Mouse (Mus musculus) hindbrain, embryonic 11.5 days (tissue): ENCODE measurements around the gene Rab11fip5. TPM values are rescaled to one million over a fixed set of nuclear protein-coding genes. Genes with fewer than 3 reads are reported as not detected.

Experiments used
- ATAC-seq: fragments of 200-750 bp; cut with Nextera tagmentation; 2 replicates; pipeline ENCODE4 v1.8.0; 2017; ENCODE audit warnings: mild to moderate bottlenecking, moderate TSS enrichment, moderate library complexity; ENCODE audit not compliant: low FRiP score
- DNase-seq: peaks from one replicate; pipeline ENCODE4 v3.0.0-alpha.2; 2015; ENCODE audit warnings: low spot score
- H3K27ac ChIP-seq: fragments of 300-500 bp; sonication (generic); 2 replicates; pipeline ENCODE4 v1.5.1; 2014; ENCODE audit warnings: mild to moderate bottlenecking, low read depth, low read length
- H3K27me3 ChIP-seq: fragments of 300-500 bp; sonication (generic); 2 replicates; pipeline ENCODE4 v1.6.1; 2014; ENCODE audit warnings: mild to moderate bottlenecking, low read length, moderate library complexity, mixed read lengths; ENCODE audit not compliant: control insufficient read depth, insufficient read depth
- H3K36me3 ChIP-seq: fragments of 300-500 bp; sonication (generic); 2 replicates; pipeline ENCODE4 v1.6.1; 2014; ENCODE audit warnings: mild to moderate bottlenecking, low read length, moderate library complexity, mixed read lengths; ENCODE audit not compliant: control insufficient read depth, insufficient read depth
- H3K4me1 ChIP-seq: fragments of 300-500 bp; sonication (generic); replicated peaks from 2 replicates; pipeline ENCODE4 v1.6.1; 2014; ENCODE audit warnings: low read length, mixed read lengths; ENCODE audit not compliant: control insufficient read depth, insufficient read depth
- H3K4me2 ChIP-seq: fragments of 300-500 bp; sonication (generic); replicated peaks from 2 replicates; pipeline ENCODE4 v1.6.1; 2014; ENCODE audit warnings: mild to moderate bottlenecking, low read depth, low read length
- H3K4me3 ChIP-seq: fragments of 300-500 bp; sonication (generic); 2 replicates; pipeline ENCODE4 v1.5.1; 2014; ENCODE audit warnings: low read depth, low read length
- H3K9ac ChIP-seq: fragments of 300-500 bp; sonication (generic); 2 replicates; pipeline ENCODE4 v1.6.1; 2014; ENCODE audit warnings: low read depth, low read length
- H3K9me3 ChIP-seq: fragments of 300-500 bp; sonication (generic); 2 replicates; pipeline ENCODE4 v1.6.1; 2016; ENCODE audit warnings: low read length; ENCODE audit not compliant: control insufficient read depth
- WGBS: fragments of 180-500 bp; shearing (Covaris S2); extraction: QIAGEN DNeasy Blood & Tissue Kit; methylation state at CpG from one replicate; pipeline ENCODE4 v1.1.7; 2014; 5-methylcytosine and 5-hydroxymethylcytosine counted together
- polyA plus RNA-seq: library from polyadenylated mRNA; unstranded; fragments of >200 nt; fragmentation: Nextera tagmentation; extraction: Ambion mirVana; gene quantifications from 2 replicates; pipeline ENCODE4 v1.2.1, GENCODE M21; 2014

Gene Rab11fip5
- polyA plus RNA-seq, 1 experiment from 2014 or later: 4.6 TPM

- Histone ChIP-seq H3K4me1 (no peaks in the 10 kb centered on the region), H3K27ac (no peak overlapping the region), H3K27me3 (no peaks in the 10 kb centered on the region), H3K9me3 (no peaks in the 10 kb centered on the region), H3K4me2 (no peak overlapping the region), H3K9ac (no peak overlapping the region), H3K36me3 (no peaks in the 10 kb centered on the region), H3K4me3 (no peak overlapping the region)
- 70% methylated on average over 7 of the region's 7 CpGs for WGBS
- no peak for ATAC-seq
- peak; percentile 4 for DNase-seq
These were observed 78.9 kb downstream of the Rab11fip5 start for GRCm38 (mm10) chr6:85295384-85296167.

GRCm38 (mm10) chr6:85294004-85294379 lies 80.4 kb downstream of the Rab11fip5 start:
- no peak for ATAC-seq
- H3K27me3 ChIP-seq: no peaks in the 10 kb centered on the region
- no peak overlapping the region for H3K4me3 ChIP-seq
- no peak overlapping the region for H3K9ac ChIP-seq
- peak; percentile 9 for DNase-seq
- no peaks in the 10 kb centered on the region for H3K4me1 ChIP-seq
- no peak overlapping the region for H3K27ac ChIP-seq
- H3K9me3 ChIP-seq: no peaks in the 10 kb centered on the region
- 71% methylated on average over 5 of the region's 5 CpGs for WGBS
- no peak overlapping the region for H3K4me2 ChIP-seq
- H3K36me3 ChIP-seq: no peaks in the 10 kb centered on the region

- peak overlapping the region; percentile 24; the same call in 1 of the 2 replicates for H3K27ac ChIP-seq
- H3K4me2 ChIP-seq: no peak overlapping the region
- DNase-seq (peak; percentile 20), ATAC-seq (peak; percentile 59; the same call in 1 of the 2 replicates)
- no peaks in the 10 kb centered on the region for H3K27me3 ChIP-seq
- no peaks in the 10 kb centered on the region for H3K4me1 ChIP-seq
- no peak overlapping the region for H3K4me3 ChIP-seq
- H3K9me3 ChIP-seq: no peaks in the 10 kb centered on the region
- 59% methylated on average over 10 of the region's 10 CpGs for WGBS
- H3K36me3 ChIP-seq: no peaks in the 10 kb centered on the region
- no peak overlapping the region for H3K9ac ChIP-seq
These were observed 81.0 kb downstream of the Rab11fip5 start for GRCm38 (mm10) chr6:85293255-85294003.

GRCm38 (mm10) chr6:85290869-85291824 lies 83.3 kb downstream of the Rab11fip5 start:
- Histone ChIP-seq H3K4me2 (no peak overlapping the region), H3K27me3 (no peaks in the 10 kb centered on the region), H3K27ac (no peak overlapping the region), H3K9me3 (no peaks in the 10 kb centered on the region), H3K4me3 (no peak overlapping the region), H3K9ac (no peak overlapping the region), H3K36me3 (no peaks in the 10 kb centered on the region), H3K4me1 (no peaks in the 10 kb centered on the region)
- ATAC-seq (no peak), DNase-seq (no peak)
- 89% methylated on average over 16 of the region's 16 CpGs for whole genome bisulfite sequencing

- 77% methylated on average over 4 of the region's 4 CpGs for WGBS
- no peaks in the 10 kb centered on the region for H3K27me3 ChIP-seq
- H3K36me3 ChIP-seq: no peaks in the 10 kb centered on the region
- no peaks in the 10 kb centered on the region for H3K9me3 ChIP-seq
- H3K9ac ChIP-seq: no peak overlapping the region
- DNase-seq (no peak), ATAC-seq (no peak)
- H3K4me1 ChIP-seq: no peaks in the 10 kb centered on the region
- H3K4me2 ChIP-seq: no peak overlapping the region
- H3K4me3 ChIP-seq: no peak overlapping the region
- no peak overlapping the region for H3K27ac ChIP-seq
These were observed 86.1 kb downstream of the Rab11fip5 start for GRCm38 (mm10) chr6:85288193-85288857.

GRCm38 (mm10) chr6:85286283-85287047 lies 88.0 kb downstream of the Rab11fip5 start:
- no peak overlapping the region for H3K9ac ChIP-seq
- no peaks in the 10 kb centered on the region for H3K27me3 ChIP-seq
- H3K9me3 ChIP-seq: no peaks in the 10 kb centered on the region
- H3K4me1 ChIP-seq: no peaks in the 10 kb centered on the region
- ATAC-seq: no peak
- no peak overlapping the region for H3K4me2 ChIP-seq
- 90% methylated on average over 13 of the region's 13 CpGs for WGBS
- no peaks in the 10 kb centered on the region for H3K36me3 ChIP-seq
- DNase-seq: no peak
- no peak overlapping the region for H3K4me3 ChIP-seq
- H3K27ac ChIP-seq: no peak overlapping the region
